Mouse (Mus musculus) limb, embryonic 13.5 days (tissue): ENCODE data around the gene Nme6. TPM values are rescaled to one million over a fixed set of nuclear protein-coding genes. Genes with fewer than 3 reads are reported as not detected.
A peak's percentile ranks its signal among the peaks of the same experiment; 100 is the strongest.

Experiments
- ATAC-seq: fragments of 200-750 bp; cut with Nextera tagmentation; 2 replicates; pipeline ENCODE4 v1.8.0; 2017; ENCODE audit warnings: low read depth, moderate number of reproducible peaks, moderate TSS enrichment; ENCODE audit not compliant: low FRiP score
- H3K27ac ChIP-seq: fragments of 300-500 bp; sonication (generic); 2 replicates; pipeline ENCODE4 v1.5.1; 2015; ENCODE audit warnings: inconsistent platforms, mild to moderate bottlenecking, moderate library complexity
- H3K27me3 ChIP-seq: fragments of 300-500 bp; sonication (generic); 2 replicates; pipeline ENCODE4 v1.6.1; 2015; ENCODE audit warnings: mild to moderate bottlenecking, inconsistent platforms
- H3K36me3 ChIP-seq: fragments of 300-500 bp; sonication (generic); 2 replicates; pipeline ENCODE4 v1.6.1; 2015; ENCODE audit warnings: inconsistent platforms, mild to moderate bottlenecking, moderate library complexity
- H3K4me1 ChIP-seq: fragments of 300-500 bp; sonication (generic); 2 replicates; pipeline ENCODE4 v1.6.1; 2015; ENCODE audit warnings: inconsistent platforms
- H3K4me2 ChIP-seq: fragments of 300-500 bp; sonication (generic); replicated peaks from 2 replicates; pipeline ENCODE4 v1.6.1; 2015; ENCODE audit warnings: inconsistent platforms, mild to moderate bottlenecking, moderate library complexity
- H3K4me3 ChIP-seq: fragments of 300-500 bp; sonication (generic); 2 replicates; pipeline ENCODE4 v1.5.1; 2015; ENCODE audit warnings: moderate library complexity, mild to moderate bottlenecking, inconsistent platforms
- H3K9ac ChIP-seq: fragments of 300-500 bp; sonication (generic); 2 replicates; pipeline ENCODE4 v1.6.1; 2015; ENCODE audit warnings: mild to moderate bottlenecking, inconsistent platforms
- H3K9me3 ChIP-seq: fragments of 300-500 bp; sonication (generic); 2 replicates; pipeline ENCODE4 v1.6.1; 2016; ENCODE audit warnings: inconsistent platforms
- WGBS: fragments of 180-500 bp; shearing (Covaris S2); methylation state at CpG from one replicate; pipeline ENCODE4 v1.1.7; 2015; 5-methylcytosine and 5-hydroxymethylcytosine counted together
- microRNA-seq: library from miRNA; unstranded; fragments of <30 nt; microRNA quantifications from one replicate; pipeline ENCODE4, GENCODE M21; 2016
- polyA plus RNA-seq: library from polyadenylated mRNA; unstranded; fragments of >200 nt; fragmentation: Nextera tagmentation; extraction: Ambion mirVana; gene quantifications from 2 replicates; pipeline ENCODE4 v1.2.1, GENCODE M21; 2015

Gene Nme6
- polyA plus RNA-seq, 1 experiment from 2014 or later = 72.3 TPM

DNA sequence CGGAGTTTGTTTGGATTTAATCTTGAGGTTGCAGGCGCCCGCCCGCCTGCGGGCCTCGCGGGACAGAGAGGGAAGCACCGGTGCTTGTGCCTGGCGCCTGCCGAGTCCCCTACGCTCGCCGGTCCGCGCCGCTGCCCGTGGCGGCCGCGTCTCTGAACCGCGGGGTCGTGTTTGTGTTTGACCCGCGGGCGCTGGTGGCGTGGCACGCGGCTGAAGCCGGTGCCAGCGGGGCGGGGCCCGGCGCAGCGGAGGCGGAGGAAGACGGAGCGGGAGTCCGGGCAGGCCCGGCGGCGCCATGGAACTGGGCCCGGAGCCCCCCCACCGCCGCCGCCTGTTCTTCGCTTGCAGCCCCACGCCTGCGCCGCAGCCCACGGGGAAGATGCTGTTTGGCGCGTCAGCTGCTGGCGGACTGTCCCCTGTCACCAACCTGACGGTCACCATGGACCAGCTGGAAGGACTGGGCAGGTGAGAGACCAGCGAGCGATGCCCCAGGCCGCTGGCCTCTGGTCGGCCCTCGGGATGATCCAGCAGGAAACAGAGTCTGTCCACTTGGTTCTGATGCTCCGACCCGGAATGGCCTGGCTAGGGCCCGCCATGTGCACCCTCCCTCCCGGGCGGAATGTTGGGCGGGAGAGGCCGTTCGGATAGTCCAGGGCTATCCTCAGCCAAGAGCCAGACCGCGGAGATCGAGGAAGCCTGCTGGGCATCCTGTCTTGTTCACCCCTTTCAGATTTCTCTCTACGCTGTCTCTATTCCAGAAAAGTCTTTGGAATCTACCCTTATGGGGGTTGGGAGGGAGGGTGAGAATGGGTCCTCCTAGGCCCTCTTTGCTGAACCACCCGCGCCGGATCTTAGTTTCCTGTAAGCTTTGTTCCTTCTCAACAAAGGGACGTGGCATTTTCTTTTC, 43.4 kb downstream of the Nme6 start:
- H3K4me1 ChIP-seq = peaks cover 15% of the 10 kb centered on the region
- H3K36me3 ChIP-seq = peaks cover 35% of the 10 kb centered on the region
- H3K27ac ChIP-seq = peak overlapping the region; percentile 93
- WGBS = under 1% methylated on average over 57 of the region's 76 CpGs
- no peaks in the 10 kb centered on the region for H3K9me3 ChIP-seq
- peak overlapping the region; percentile 99 for H3K4me3 ChIP-seq
- ATAC-seq = peak; percentile 53
- peak overlapping the region; percentile 80 for H3K4me2 ChIP-seq
- peak overlapping the region; percentile 98 for H3K9ac ChIP-seq
- H3K27me3 ChIP-seq = no peaks in the 10 kb centered on the region

- Histone ChIP-seq H3K27me3 (no peaks in the 10 kb centered on the region), H3K4me1 (peaks cover 15% of the 10 kb centered on the region), H3K36me3 (peaks cover 43% of the 10 kb centered on the region), H3K4me2 (peak overlapping the region; percentile 80), H3K4me3 (peak overlapping the region; percentile 99), H3K9me3 (no peaks in the 10 kb centered on the region), H3K27ac (peak overlapping the region; percentile 93), H3K9ac (peak overlapping the region; percentile 98)
- WGBS = 5% methylated on average over 3 of the region's 3 CpGs
- no peak for ATAC-seq
Observed at GRCm38 (mm10) chr9:109876756-109877155, 44.2 kb downstream of the Nme6 start.

DNA sequence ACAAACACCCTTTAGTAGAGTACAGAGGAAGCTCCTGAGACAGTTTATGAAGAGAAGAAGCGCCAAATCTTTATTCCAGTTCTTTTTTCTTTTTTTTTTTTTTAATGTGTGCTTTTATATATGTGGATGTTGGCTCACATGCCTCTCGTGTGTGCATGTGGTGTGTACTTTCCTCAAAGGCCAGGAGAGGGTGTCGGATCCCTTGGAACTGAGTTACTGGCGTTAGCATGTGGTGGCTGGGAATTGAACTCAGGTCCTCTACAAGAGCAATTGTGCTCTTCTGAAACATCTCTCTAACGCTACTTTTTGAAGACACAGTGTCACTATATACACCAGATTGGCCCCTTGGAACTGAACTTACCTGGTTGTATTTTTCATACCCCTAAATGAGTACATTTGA, 45.1 kb downstream of the Nme6 start:
- Histone ChIP-seq H3K9ac (peak overlapping the region; percentile 98; the same call in 1 of the 2 replicates), H3K36me3 (peaks cover 52% of the 10 kb centered on the region), H3K9me3 (no peaks in the 10 kb centered on the region), H3K27ac (no peak overlapping the region), H3K27me3 (no peaks in the 10 kb centered on the region), H3K4me3 (peak overlapping the region; percentile 99), H3K4me2 (peak overlapping the region; percentile 80), H3K4me1 (peaks cover 15% of the 10 kb centered on the region)
- WGBS = 78% methylated on average over 5 of the region's 5 CpGs
- ATAC-seq = no peak

GRCm38 (mm10) chr9:109879305-109879704, 46.8 kb downstream of the Nme6 start:
- Histone ChIP-seq H3K9ac (no peak overlapping the region), H3K4me1 (peaks cover 15% of the 10 kb centered on the region), H3K27me3 (no peaks in the 10 kb centered on the region), H3K4me2 (no peak overlapping the region), H3K9me3 (no peaks in the 10 kb centered on the region), H3K36me3 (peaks cover 68% of the 10 kb centered on the region), H3K4me3 (no peak overlapping the region), H3K27ac (no peak overlapping the region)
- no peak for ATAC-seq
- 92% methylated on average over 1 of the region's 1 CpGs for WGBS

DNA sequence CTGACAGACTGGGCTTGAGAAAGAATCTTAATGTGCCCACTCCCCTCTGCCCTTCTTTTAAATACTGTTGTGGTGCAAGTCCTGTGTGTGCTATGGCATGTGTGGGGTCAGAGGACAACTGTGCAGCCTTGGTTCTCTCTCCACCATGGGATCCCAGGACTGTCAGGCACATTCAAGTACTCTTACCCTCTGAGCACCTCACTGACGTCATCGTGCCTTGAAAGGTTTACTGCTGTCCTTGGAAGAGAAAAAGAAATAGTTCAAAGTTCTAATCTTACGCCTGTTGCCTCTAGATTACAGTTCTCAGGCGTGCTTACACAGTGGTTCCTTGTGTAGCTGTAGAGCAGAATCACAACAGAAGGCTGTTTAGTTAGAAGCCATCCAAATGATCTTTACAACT, 53.7 kb downstream of the Nme6 start:
- H3K4me2 ChIP-seq = no peak overlapping the region
- H3K9ac ChIP-seq = no peak overlapping the region
- H3K36me3 ChIP-seq = peaks cover 99% of the 10 kb centered on the region
- ATAC-seq = no peak
- H3K9me3 ChIP-seq = no peaks in the 10 kb centered on the region
- no peak overlapping the region for H3K4me3 ChIP-seq
- H3K27ac ChIP-seq = no peak overlapping the region
- 82% methylated on average over 4 of the region's 4 CpGs for WGBS
- no peaks in the 10 kb centered on the region for H3K27me3 ChIP-seq
- H3K4me1 ChIP-seq = no peaks in the 10 kb centered on the region

- no peaks in the 10 kb centered on the region for H3K9me3 ChIP-seq
- no peak overlapping the region for H3K4me3 ChIP-seq
- no peaks in the 10 kb centered on the region for H3K27me3 ChIP-seq
- peaks cover 99% of the 10 kb centered on the region for H3K36me3 ChIP-seq
- 90% methylated on average over 5 of the region's 5 CpGs for WGBS
- H3K4me1 ChIP-seq = no peaks in the 10 kb centered on the region
- no peak overlapping the region for H3K4me2 ChIP-seq
- no peak overlapping the region for H3K9ac ChIP-seq
- no peak for ATAC-seq
- no peak overlapping the region for H3K27ac ChIP-seq
Observed at GRCm38 (mm10) chr9:109887321-109887720, 54.8 kb downstream of the Nme6 start.

DNA sequence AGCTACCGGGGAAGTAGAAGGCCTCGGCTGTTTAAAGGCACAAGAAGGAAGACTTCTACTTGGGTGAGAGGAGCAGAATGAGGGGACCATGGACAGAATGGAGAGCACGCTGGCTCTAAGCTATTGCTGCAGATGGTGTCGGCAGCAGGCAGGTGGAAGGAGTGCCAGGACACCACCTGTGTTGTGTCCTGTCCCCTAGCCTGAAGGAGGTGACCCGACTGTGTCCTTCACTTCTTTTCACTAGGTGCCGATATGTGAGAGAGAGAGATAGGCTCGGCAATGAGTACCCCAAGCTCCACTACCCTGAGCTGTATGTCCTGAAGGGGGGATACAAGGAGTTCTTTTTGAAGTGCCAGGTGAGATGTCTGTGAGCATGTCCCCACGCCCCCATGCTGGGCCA, 59.0 kb downstream of the Nme6 start:
- H3K36me3 ChIP-seq = peaks cover 84% of the 10 kb centered on the region
- H3K4me1 ChIP-seq = peaks cover 6% of the 10 kb centered on the region; the same call in 1 of the 2 replicates
- H3K4me2 ChIP-seq = no peak overlapping the region
- H3K9ac ChIP-seq = no peak overlapping the region
- ATAC-seq = no peak
- H3K4me3 ChIP-seq = no peak overlapping the region
- no peak overlapping the region for H3K27ac ChIP-seq
- 90% methylated on average over 8 of the region's 8 CpGs for WGBS
- H3K27me3 ChIP-seq = no peaks in the 10 kb centered on the region
- H3K9me3 ChIP-seq = no peaks in the 10 kb centered on the region

Small RNA genes lying within 50 kb of the gene (microRNA-seq; reads per million reads assigned to microRNA genes)
- gene Mir7089 = 0.52 reads per million

Other genes starting within 250 kb of the Nme6 start
- gene Fbxw24, start 206.7 kb upstream of the Nme6 start, polyA plus RNA-seq = not detected in 2 replicates
- gene Fbxw25, start 168.1 kb upstream of the Nme6 start, polyA plus RNA-seq = not detected in 2 replicates
- gene Fbxw18, start 130.0 kb upstream of the Nme6 start, polyA plus RNA-seq = not detected in 2 replicates
- not detected in 2 replicates for gene Fbxw26, start 86.7 kb upstream of the Nme6 start, polyA plus RNA-seq
- gene Fbxw27, start 42.1 kb upstream of the Nme6 start, polyA plus RNA-seq = not detected in 2 replicates
- 0.24 and 0.46 TPM in 2 replicates for gene Spink8, start 20.5 kb upstream of the Nme6 start, polyA plus RNA-seq
- gene Camp, start 16.9 kb downstream of the Nme6 start, polyA plus RNA-seq = 0.27 and 0.60 TPM in 2 replicates
- 35.3 and 36.3 TPM in 2 replicates for gene Cdc25a, start 42.8 kb downstream of the Nme6 start, polyA plus RNA-seq
- gene Map4, start 98.7 kb downstream of the Nme6 start, polyA plus RNA-seq = 58.2 and 65.5 TPM in 2 replicates